Mouse (Mus musculus) ES-E14 (cell line): ENCODE measurements around the gene Tulp3. TPM values are rescaled to one million over a fixed set of nuclear protein-coding genes. Genes with fewer than 3 reads are reported as not detected.

Experiments
- DNase-seq: peaks from one replicate; pipeline ENCODE4 v3.0.0-alpha.2; 2013; ENCODE audit warnings: low read depth, low spot score
- H3K27ac ChIP-seq: 2 replicates; pipeline ENCODE4 v1.5.1; 2012; ENCODE audit warnings: low read depth, mild to moderate bottlenecking, low read length, moderate library complexity, mixed read lengths; ENCODE audit not compliant: poor library complexity, insufficient read depth, severe bottlenecking
- H3K36me3 ChIP-seq: 2 replicates; pipeline ENCODE4 v1.6.1; 2012; ENCODE audit warnings: mild to moderate bottlenecking, low read length, moderate library complexity, mixed read lengths; ENCODE audit not compliant: control insufficient read depth, poor library complexity, insufficient read depth, severe bottlenecking
- H3K4me1 ChIP-seq, 2 experiments: fragments of 150-350 bp in 1 of 2; sonication (generic) in 1 of 2; 2 replicates each; pipeline ENCODE4 v1.6.1; 2012; ENCODE audit warnings: low read length in 2 of 2, mild to moderate bottlenecking in 1 of 2, mixed read lengths in 1 of 2; ENCODE audit not compliant: control insufficient read depth in 2 of 2, insufficient read depth in 2 of 2, poor library complexity in 1 of 2
- H3K4me3 ChIP-seq, 2 experiments: fragments of 150-350 bp in 1 of 2; sonication (generic) in 1 of 2; 2 replicates each; pipeline ENCODE4 v1.5.1; 2012; ENCODE audit warnings: low read length in 2 of 2, low read depth in 1 of 2, mild to moderate bottlenecking in 1 of 2, mixed read lengths in 1 of 2; ENCODE audit not compliant: insufficient read depth in 1 of 2, poor library complexity in 1 of 2, severe bottlenecking in 1 of 2
- H3K9ac ChIP-seq: 2 replicates; pipeline ENCODE4 v1.6.1; 2012; ENCODE audit warnings: low read depth, mild to moderate bottlenecking, low read length, mixed read lengths; ENCODE audit not compliant: poor library complexity, insufficient read depth, severe bottlenecking
- H3K9me3 ChIP-seq: fragments of 150-350 bp; sonication (generic); 2 replicates; pipeline ENCODE4 v1.6.1; 2012; ENCODE audit warnings: low read depth, mild to moderate bottlenecking, low read length; ENCODE audit not compliant: control insufficient read depth, insufficient read depth
- CHD2 ChIP-seq: IDR thresholded peaks from 2 replicates; pipeline ENCODE4 v1.6.1; 2014; ENCODE audit warnings: mild to moderate bottlenecking, low read depth, low read length, inconsistent platforms
- HCFC1 ChIP-seq: IDR thresholded peaks from 2 replicates; pipeline ENCODE4 v1.6.1; 2012; ENCODE audit warnings: low read length, inconsistent platforms, borderline replicate concordance; ENCODE audit not compliant: insufficient read depth
- MAFK ChIP-seq: IDR thresholded peaks from 2 replicates; pipeline ENCODE4 v1.6.1; 2014; ENCODE audit warnings: mild to moderate bottlenecking, low read depth, low read length, inconsistent platforms; ENCODE audit not compliant: insufficient read depth
- ZC3H11A ChIP-seq: IDR thresholded peaks from 2 replicates; pipeline ENCODE4 v1.6.1; 2012; ENCODE audit warnings: low read depth, mild to moderate bottlenecking, inconsistent platforms, low read length, borderline replicate concordance
- ZNF384 ChIP-seq: IDR thresholded peaks from 2 replicates; pipeline ENCODE4 v1.6.1; 2012; ENCODE audit warnings: low read depth, low read length, inconsistent platforms
- in situ Hi-C, 2 experiments: fragments of 600-800 bp; cut with MboI; formaldehyde crosslinking; loops; one replicate each; pipeline ENCODE4 v1.15.1; 2025; ENCODE audit warnings: low sequenced_read_pairs in 2 of 2, inconsistent platforms in 1 of 2; ENCODE audit not compliant: unreplicated experiment in 2 of 2
- total RNA-seq: library from RNA; depleted of rRNA; stranded (reverse); fragments of 300-350 nt; gene quantifications from 2 replicates; pipeline ENCODE4 v1.2.3, GENCODE M21; 2012

Gene Tulp3
- total RNA-seq, 1 experiment = 11.7 TPM

DNA sequence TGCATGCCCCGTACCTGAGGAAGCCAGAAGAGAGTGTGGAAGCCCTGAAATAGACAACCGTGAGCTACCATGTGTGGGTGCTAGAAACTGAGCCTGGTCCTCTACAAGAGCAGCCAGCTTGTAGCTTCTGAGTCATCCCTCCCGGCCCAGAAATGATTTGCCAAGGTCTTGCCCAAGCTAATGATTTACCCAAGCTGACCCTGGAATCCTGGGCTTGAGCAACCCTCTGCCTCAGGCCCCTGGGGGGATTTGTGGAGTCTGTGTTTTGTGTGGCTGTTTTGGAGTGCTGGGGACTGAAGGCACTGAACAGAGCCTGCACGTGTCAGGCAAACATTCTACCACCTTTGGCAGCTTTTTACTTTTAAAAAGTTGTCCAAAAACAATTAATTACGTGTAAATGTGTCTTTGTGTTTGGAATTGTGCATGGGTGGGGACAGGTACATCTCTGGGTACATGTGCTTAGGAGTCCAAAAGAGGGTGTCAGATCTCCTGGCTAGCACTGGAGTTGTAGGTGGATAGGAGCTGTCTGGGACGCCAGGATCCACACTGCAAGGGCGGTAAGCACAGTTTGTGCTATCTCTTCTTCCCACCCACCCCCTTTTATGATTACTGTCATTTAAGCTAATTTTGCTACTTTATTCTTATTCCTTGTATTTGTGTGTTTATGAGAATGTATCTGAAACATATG is 42.1 kb upstream of the Tulp3 start:
- no peak for DNase-seq
- TF ChIP-seq ZNF384 = no peak
- TF ChIP-seq ZC3H11A = no peak
- no peak for TF ChIP-seq HCFC1
- TF ChIP-seq CHD2 = no peak
- TF ChIP-seq MAFK = no peak
- no peak overlapping the region for H3K4me3 ChIP-seq
- H3K9ac ChIP-seq = no peak overlapping the region
- no peaks in the 10 kb centered on the region for H3K4me1 ChIP-seq
- H3K9me3 ChIP-seq = no peaks in the 10 kb centered on the region
- H3K27ac ChIP-seq = no peak overlapping the region
- in situ Hi-C loops = no loop called here
- H3K36me3 ChIP-seq = no peaks in the 10 kb centered on the region

DNA sequence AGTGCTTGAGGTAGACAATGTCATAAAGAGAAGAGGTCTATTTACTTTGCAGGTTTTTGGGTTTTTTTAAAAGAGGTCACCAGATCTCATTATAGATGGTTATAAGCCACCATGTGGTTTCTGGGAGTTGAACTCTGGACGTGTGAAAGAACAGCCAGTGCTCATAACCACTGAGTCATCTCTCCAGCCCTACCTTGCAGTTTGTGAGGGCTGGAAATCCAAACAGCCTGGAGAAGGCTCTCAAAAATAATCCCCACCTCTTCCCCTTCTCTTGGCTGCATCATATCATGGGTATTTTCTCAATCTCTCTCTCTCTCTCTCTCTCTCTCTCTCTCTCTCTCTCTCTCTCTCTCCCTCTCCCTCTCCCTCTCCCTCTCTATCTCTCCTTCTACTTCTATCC is 35.0 kb upstream of the Tulp3 start:
- Histone ChIP-seq H3K9me3 (no peaks in the 10 kb centered on the region), H3K9ac (no peak overlapping the region), H3K4me1 (no peaks in the 10 kb centered on the region), H3K36me3 (no peaks in the 10 kb centered on the region), H3K4me3 (no peak overlapping the region), H3K27ac (no peak overlapping the region)
- in situ Hi-C loops = no loop called here
- DNase-seq = no peak
- TF ChIP-seq HCFC1 = no peak
- no peak for TF ChIP-seq ZNF384

DNA sequence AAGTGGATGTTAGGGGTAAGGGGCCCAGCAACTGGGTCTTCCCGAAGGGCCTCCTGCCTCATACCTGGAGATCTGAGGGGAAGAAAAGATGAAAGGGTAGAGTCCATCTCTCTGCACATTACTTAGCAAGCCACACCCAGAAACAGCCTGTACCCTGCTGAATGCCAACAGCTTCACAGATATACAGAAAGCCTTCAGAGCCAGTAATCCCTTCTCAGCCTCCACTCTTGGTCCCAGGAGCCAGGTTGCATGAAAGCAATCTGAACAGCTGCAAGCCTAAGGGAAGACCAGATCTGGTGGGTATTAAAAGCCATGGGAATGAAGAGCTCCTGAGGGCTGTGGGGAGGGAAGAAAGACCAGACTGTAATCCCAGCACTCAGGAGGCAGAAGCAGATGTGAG is 33.5 kb upstream of the Tulp3 start:
- Histone ChIP-seq H3K36me3 (no peaks in the 10 kb centered on the region), H3K4me1 (no peaks in the 10 kb centered on the region), H3K4me3 (no peak overlapping the region), H3K9me3 (no peaks in the 10 kb centered on the region), H3K27ac (no peak overlapping the region), H3K9ac (no peak overlapping the region)
- DNase-seq = no peak
- TF ChIP-seq HCFC1 (no peak), CHD2 (no peak), ZC3H11A (no peak)
- in situ Hi-C loops = no loop called here

DNA sequence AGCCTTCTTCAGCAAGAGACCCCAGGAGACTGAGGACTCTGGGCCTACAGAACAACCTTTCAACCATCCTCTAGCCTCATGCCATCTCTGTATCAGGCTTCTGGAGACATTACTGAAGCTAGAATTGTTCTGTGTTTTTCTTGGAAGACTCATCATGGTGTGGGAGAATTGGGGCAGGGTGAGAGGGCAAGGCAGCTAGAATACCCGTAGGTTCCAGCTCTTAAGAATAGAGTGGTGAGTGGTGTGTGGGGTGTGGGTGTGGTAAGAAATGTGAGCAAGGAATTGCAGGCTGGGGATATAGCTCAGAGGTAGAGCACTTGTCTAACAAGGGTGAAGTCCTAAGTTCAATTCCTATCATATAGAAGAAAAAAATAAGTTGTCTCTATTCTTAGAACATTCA is 29.4 kb upstream of the Tulp3 start:
- H3K4me3 ChIP-seq = no peak overlapping the region
- DNase-seq = no peak
- H3K27ac ChIP-seq = no peak overlapping the region
- H3K9ac ChIP-seq = no peak overlapping the region
- in situ Hi-C loops = no loop called here
- no peaks in the 10 kb centered on the region for H3K36me3 ChIP-seq
- no peaks in the 10 kb centered on the region for H3K4me1 ChIP-seq
- H3K9me3 ChIP-seq = no peaks in the 10 kb centered on the region
- no peak for TF ChIP-seq MAFK
- no peak for TF ChIP-seq HCFC1
- TF ChIP-seq ZNF384 = no peak

DNA sequence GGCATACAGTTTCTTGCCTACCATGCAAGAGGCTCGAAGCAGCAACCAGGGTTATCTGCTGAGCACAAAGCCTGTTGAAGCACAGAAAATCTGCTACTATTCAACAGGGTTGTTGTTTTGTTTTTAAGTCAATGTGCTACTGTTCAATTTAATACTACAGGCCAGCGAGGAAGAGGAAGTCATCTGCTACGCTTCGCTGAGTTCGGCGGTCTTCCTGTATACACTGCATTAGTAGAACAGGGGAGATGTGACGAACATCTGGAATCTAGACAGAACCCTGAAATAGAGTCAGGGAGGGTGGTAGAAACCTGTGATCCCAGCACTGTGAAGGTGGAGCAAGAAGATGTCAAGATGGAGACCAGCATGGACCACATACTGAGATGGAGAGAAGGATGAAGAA is 28.1 kb upstream of the Tulp3 start:
- in situ Hi-C loops = no loop called here
- H3K4me3 ChIP-seq = no peak overlapping the region
- no peak overlapping the region for H3K27ac ChIP-seq
- TF ChIP-seq ZC3H11A (no peak), HCFC1 (no peak), ZNF384 (no peak), MAFK (no peak)
- H3K9me3 ChIP-seq = no peaks in the 10 kb centered on the region
- no peak for DNase-seq
- no peak overlapping the region for H3K9ac ChIP-seq
- H3K4me1 ChIP-seq = no peaks in the 10 kb centered on the region
- no peaks in the 10 kb centered on the region for H3K36me3 ChIP-seq
